Mouse (Mus musculus) Patski (cell line): ENCODE measurements around the gene Rasef. TPM values are rescaled to one million over a fixed set of nuclear protein-coding genes. Genes with fewer than 3 reads are reported as not detected.

Experiments used
- ATAC-seq: fragments of 100-300 bp; one replicate; pipeline ENCODE4 v1.8.0; 2021
- CTCF ChIA-PET: fragments of 350-600 bp; sonication (Branson Sonifier 250); formaldehyde crosslinking; loops from one replicate; lab custom pipeline; 2022; ENCODE audit warnings: inconsistent platforms; lab: Charles Lee
- POLR2A ChIA-PET: fragments of 350-600 bp; sonication (Branson Sonifier 250); formaldehyde crosslinking; loops from one replicate; lab custom pipeline; 2022; ENCODE audit warnings: antibody characterized with exemption, inconsistent platforms; lab: Charles Lee
- DNase-seq: peaks from one replicate; pipeline ENCODE4 v3.0.0-alpha.2; 2011; ENCODE audit warnings: low read depth, low spot score
- H3K27me3 ChIP-seq: fragments of 371-371 bp; one replicate; pipeline ENCODE4 v1.5.1; 2021
- CTCF ChIP-seq: fragments of 100-300 bp; IDR thresholded peaks from one replicate; pipeline ENCODE4 v1.5.1; 2021
- in situ Hi-C: fragments of 300-500 bp; cut with MboI; formaldehyde crosslinking; loops from 3 replicates; pipeline ENCODE4 v1.11.1; 2018; ENCODE audit warnings: low pct_unique_long_range_greater_than_20kb, mixed read lengths
- polyA plus RNA-seq: library from polyadenylated mRNA; unstranded; gene quantifications from one replicate; pipeline ENCODE4 v1.2.3, GENCODE M21; 2021

Gene Rasef
- not detected for polyA plus RNA-seq

- no peak for ATAC-seq
- no peak for DNase-seq
- TF ChIP-seq CTCF: no peak
- CTCF ChIA-PET: no interaction called here
- H3K27me3 ChIP-seq: no peaks in the 10 kb centered on the region
- POLR2A ChIA-PET: no interaction called here
- in situ Hi-C loops: no loop called here
These were observed at the start of gene Rasef for GRCm38 (mm10) chr4:73790260-73791185. Rasef (minus strand) TSS chr4:73790994.

- no peak for ATAC-seq
- in situ Hi-C loops: no loop called here
- CTCF ChIA-PET: interaction anchor here (0.9 kb wide), 1 partner anchor 31 kb away, joined by 3 read pairs; no protein-coding TSS in a partner anchor
These were observed 35.8 kb upstream of the Rasef start for GRCm38 (mm10) chr4:73826587-73826986.

GRCm38 (mm10) chr4:73791186-73791540 lies 369 bp upstream of the Rasef start:
- POLR2A ChIA-PET: no interaction called here
- DNase-seq (no peak), ATAC-seq (no peak)
- in situ Hi-C loops: no loop called here
- CTCF ChIA-PET: no interaction called here
- H3K27me3 ChIP-seq: no peaks in the 10 kb centered on the region
- TF ChIP-seq CTCF: no peak

More at GRCm38 (mm10) chr4:73826587-73826986, 35.8 kb upstream of the Rasef start:
- no peaks in the 10 kb centered on the region for H3K27me3 ChIP-seq
- POLR2A ChIA-PET: no interaction called here
- DNase-seq: no peak
- TF ChIP-seq CTCF: no peak

GRCm38 (mm10) chr4:73789534-73789933 lies 1.3 kb downstream of the Rasef start:
- no peaks in the 10 kb centered on the region for H3K27me3 ChIP-seq
- no peak for TF ChIP-seq CTCF
- no peak for ATAC-seq
- in situ Hi-C loops: no loop called here
- DNase-seq: no peak
- CTCF ChIA-PET: no interaction called here
- POLR2A ChIA-PET: no interaction called here

GRCm38 (mm10) chr4:73788076-73788730 lies 2.6 kb downstream of the Rasef start:
- no peak for ATAC-seq
- no peak for DNase-seq
- in situ Hi-C loops: no loop called here
- ChIA-PET CTCF (no interaction called here), POLR2A (no interaction called here)
- no peaks in the 10 kb centered on the region for H3K27me3 ChIP-seq
- TF ChIP-seq CTCF: no peak

- ATAC-seq (no peak), DNase-seq (no peak)
- H3K27me3 ChIP-seq: no peaks in the 10 kb centered on the region
- ChIA-PET CTCF (no interaction called here), POLR2A (no interaction called here)
- TF ChIP-seq CTCF: no peak
- in situ Hi-C loops: no loop called here
These were observed 6.6 kb downstream of the Rasef start for GRCm38 (mm10) chr4:73784147-73784546.

GRCm38 (mm10) chr4:73781061-73781460 lies 9.7 kb downstream of the Rasef start:
- ChIA-PET POLR2A (no interaction called here), CTCF (no interaction called here)
- ATAC-seq (no peak), DNase-seq (no peak)
- H3K27me3 ChIP-seq: no peaks in the 10 kb centered on the region
- in situ Hi-C loops: no loop called here
- no peak for TF ChIP-seq CTCF

GRCm38 (mm10) chr4:73775266-73775665 lies 15.5 kb downstream of the Rasef start:
- ChIA-PET POLR2A (no interaction called here), CTCF (no interaction called here)
- DNase-seq (no peak), ATAC-seq (no peak)
- in situ Hi-C loops: no loop called here
- no peaks in the 10 kb centered on the region for H3K27me3 ChIP-seq
- no peak for TF ChIP-seq CTCF

GRCm38 (mm10) chr4:73773831-73774810 lies 16.7 kb downstream of the Rasef start:
- no peak for TF ChIP-seq CTCF
- DNase-seq: no peak
- ATAC-seq: no peak
- CTCF ChIA-PET: no interaction called here
- H3K27me3 ChIP-seq: no peaks in the 10 kb centered on the region
- in situ Hi-C loops: no loop called here
- POLR2A ChIA-PET: no interaction called here

GRCm38 (mm10) chr4:73772028-73772427 lies 18.8 kb downstream of the Rasef start:
- CTCF ChIA-PET: no interaction called here
- no peak for TF ChIP-seq CTCF
- no peaks in the 10 kb centered on the region for H3K27me3 ChIP-seq
- POLR2A ChIA-PET: interaction anchor here (0.6 kb wide), 1 partner anchor 335 kb away, joined by 3 read pairs; no protein-coding TSS in a partner anchor
- in situ Hi-C loops: no loop called here
- ATAC-seq (no peak), DNase-seq (no peak)
